Mouse (Mus musculus) c-Kit-positive CD71-negative TER-119-negative erythroid progenitor cells, embryonic 14.5 days (primary cell): ENCODE measurements around the gene Wbp11.

Source experiments
- DNase-seq: peaks from one replicate; pipeline ENCODE4 v3.0.0-alpha.2; 2013; ENCODE audit warnings: low read depth

Wbp11 gene

DNA sequence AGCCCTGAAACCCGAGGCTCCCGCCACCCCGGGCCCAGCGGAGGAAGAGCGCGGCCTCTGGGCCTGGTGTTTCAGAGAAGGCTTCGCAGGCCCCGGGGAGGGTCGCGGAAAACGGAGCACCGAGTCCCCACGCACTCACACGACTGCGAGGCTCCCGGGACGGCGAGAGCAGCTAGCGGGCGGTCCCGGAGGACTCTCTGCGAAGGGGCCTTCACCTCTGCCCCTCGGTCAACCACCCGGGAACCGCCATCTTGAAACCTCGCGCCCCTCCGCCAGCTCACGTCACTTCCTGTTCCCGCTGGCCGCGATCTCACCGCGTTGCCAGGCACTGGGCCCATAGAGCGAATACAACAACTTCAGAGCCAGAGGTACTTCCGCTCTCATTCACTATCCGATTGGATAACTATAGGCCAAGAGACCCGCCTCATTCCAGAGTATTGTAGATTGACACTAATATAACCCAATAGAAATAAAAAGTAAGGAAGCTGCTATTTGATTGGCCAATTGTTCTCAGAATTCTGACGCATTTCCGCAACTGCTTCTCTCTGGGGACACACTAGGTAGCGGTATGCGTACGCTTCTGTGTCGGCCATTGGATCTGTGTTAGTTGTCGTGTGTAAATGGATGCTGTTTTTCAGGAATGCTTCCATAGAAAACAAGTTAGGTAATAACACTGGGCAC is at the start of gene Wbp11:
TSS of gene Wbp11 (minus strand) at position 353 of the 681 bp plus-strand sequence.
- DNase-seq = peak; percentile 85

GRCm38 (mm10) chr6:136875670-136876069 is 47.6 kb upstream of the Wbp11 start, which contains the start of gene Mgp:
Gene Mgp, minus strand, starts transcription at chr6:136875823.
- DNase-seq = no peak

DNA sequence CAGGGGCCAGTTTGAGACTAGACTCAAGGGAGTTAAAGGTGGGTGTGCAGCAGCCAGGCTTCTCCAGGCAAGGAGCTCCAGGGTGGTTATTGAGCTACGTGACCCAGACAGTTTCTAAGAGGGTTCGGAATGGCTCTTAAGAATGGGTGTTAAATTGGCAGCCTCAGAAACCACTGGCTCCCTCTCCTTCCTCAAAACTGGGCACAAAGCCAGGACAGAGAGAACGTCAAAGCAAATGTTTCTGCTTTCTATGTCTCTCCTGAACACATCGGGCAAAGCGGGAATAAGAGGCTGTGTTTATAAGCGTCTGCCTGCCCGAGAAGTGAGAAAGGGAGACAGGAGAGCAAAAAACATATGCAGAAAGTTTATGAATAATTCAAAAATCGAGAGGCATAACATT is 46.6 kb upstream of the Wbp11 start:
- no peak for DNase-seq

DNA sequence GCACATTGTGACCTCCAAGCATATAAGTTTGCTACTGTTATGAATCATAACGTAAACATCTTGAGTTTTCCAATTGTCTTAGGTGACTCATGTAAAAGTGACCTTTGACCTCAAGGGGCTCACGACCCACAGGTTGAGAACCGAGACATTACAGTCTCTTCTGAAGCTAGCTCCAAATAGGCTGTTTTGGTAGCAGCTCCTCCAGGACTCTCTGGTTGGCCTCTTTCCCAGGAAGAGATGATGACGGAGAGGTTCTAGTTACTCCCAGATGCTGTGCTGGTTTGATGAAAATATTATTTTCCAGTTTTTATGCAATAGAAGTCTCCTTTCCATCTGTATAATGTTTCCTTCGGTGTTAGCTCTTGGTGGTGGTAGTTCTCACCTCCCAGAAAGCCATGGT is 40.9 kb upstream of the Wbp11 start:
- no peak for DNase-seq

- DNase-seq = no peak
Measured at GRCm38 (mm10) chr6:136866150-136866549, 38.1 kb upstream of the Wbp11 start.

GRCm38 (mm10) chr6:136865360-136865759 is 37.3 kb upstream of the Wbp11 start:
- no peak for DNase-seq

- peak; percentile 55 for DNase-seq
Measured at GRCm38 (mm10) chr6:136861020-136861419, 33.0 kb upstream of the Wbp11 start.

DNA sequence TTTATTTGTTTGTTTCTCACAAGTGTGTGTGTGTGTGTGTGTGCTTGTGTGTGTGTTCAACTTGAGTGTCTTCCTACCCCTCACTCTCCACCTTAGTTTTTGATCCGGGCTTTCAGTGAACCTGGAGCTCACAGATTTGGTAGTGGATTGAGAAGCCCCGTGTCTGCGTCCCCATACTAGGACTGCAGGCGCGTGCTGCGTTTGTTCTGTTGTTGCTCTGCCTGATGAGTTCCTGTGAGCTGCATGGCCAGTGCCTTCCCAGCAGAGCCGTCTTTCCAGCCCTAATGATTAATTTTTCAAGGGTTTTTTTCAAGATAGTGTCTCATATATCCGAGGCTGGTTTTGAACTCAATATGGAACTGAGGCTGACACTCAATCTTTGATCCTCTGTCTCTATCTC is 30.4 kb upstream of the Wbp11 start:
- DNase-seq = no peak

DNA sequence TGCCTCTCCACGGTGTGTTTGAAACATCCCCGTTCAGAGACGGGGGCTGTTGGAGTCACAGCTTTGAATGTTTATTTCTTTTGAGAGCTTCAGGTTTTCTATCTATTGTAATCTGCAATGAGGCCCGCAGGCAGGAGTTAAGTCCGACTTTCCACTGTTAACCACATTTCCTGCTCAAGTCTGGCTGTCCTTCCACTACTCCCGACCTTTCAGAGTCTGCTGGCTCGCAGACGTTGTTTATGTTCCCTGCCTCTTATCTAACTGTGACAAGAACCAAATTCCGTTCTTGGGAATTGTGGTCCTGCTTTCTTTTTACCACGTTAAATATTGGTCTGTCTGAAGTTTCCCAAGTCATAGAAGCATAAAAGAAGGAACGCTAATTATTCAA is 29.8 kb upstream of the Wbp11 start:
- DNase-seq = no peak

- peak; percentile 61 for DNase-seq
Measured at GRCm38 (mm10) chr6:136857186-136857872, 29.3 kb upstream of the Wbp11 start, which contains the start of gene Art4. Gene Art4, minus strand, starts transcription at chr6:136857733.

GRCm38 (mm10) chr6:136856071-136856636 is 28.1 kb upstream of the Wbp11 start:
- peak; percentile 30 for DNase-seq

- no peak for DNase-seq
Measured at GRCm38 (mm10) chr6:136855183-136855582, 27.1 kb upstream of the Wbp11 start.

- no peak for DNase-seq
Measured at GRCm38 (mm10) chr6:136854361-136854781, 26.3 kb upstream of the Wbp11 start.

- no peak for DNase-seq
Measured at GRCm38 (mm10) chr6:136852762-136853161, 24.7 kb upstream of the Wbp11 start.

- no peak for DNase-seq
Measured at GRCm38 (mm10) chr6:136852348-136852747, 24.3 kb upstream of the Wbp11 start.

- no peak for DNase-seq
Measured at GRCm38 (mm10) chr6:136850267-136850666, 22.2 kb upstream of the Wbp11 start.

GRCm38 (mm10) chr6:136848971-136849370 is 20.9 kb upstream of the Wbp11 start:
- DNase-seq = no peak

DNA sequence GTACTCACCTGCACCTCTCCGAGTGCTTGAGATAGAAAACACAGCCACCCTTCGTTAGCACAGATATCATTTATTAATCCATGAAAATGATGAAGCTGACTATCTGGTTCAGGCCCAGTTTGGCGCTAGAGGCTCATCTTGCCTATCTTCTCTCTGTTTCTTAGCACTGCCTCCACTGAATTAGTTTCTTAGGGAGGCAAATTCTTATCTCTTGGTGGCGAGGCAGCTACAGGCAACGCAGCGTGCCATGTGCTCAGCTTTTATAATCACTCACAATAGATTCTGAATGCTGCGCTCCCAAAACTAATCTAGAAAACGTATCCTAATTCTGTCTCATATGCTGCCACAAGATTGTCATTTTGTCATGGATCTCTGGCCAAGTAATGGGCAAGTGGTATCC is 20.4 kb upstream of the Wbp11 start:
- no peak for DNase-seq

DNA sequence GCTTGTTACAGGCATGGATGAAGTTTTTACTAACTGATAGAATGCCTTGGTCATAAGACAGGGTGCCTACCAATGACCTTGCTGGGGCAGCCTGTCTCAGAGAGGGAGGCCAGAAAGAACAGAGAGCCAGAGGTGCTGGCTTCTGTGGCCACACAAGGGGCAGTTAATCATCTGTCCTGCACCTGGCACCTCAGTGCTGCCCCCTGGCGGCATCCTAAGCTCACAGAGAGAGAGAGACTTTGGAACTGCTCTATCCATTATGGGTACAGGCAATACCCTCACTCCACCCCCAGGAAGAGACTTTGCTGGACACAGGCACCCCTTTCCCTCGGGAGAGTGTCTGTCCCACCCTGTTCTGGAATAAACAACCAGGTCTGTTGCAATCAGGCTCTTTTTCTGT is 19.8 kb upstream of the Wbp11 start:
- DNase-seq = no peak

- no peak for DNase-seq
Measured at GRCm38 (mm10) chr6:136847267-136847666, 19.2 kb upstream of the Wbp11 start.

GRCm38 (mm10) chr6:136845706-136846480 is 17.9 kb upstream of the Wbp11 start:
- no peak for DNase-seq

DNA sequence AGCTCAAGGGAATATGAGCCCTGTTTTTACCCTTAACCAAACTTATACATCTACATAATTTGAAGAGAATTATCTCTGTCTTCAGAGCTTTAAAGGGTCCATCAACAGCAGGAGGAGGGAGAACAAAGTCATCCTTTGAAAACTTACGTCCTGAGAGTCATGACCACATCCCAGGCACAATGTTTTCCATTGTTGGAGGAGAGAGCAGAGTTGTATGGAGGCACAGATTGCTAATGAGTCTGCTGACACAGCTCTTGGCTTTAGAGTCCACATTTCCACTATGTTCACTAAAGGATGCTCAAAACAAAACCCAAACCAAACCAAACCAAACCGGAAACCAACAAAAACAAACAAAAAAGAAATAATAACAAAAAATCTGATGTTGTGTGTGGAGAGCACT is 16.9 kb upstream of the Wbp11 start:
- no peak for DNase-seq
